Mouse (Mus musculus) cerebellum, adult 11-12 months (tissue): ENCODE measurements around the gene Atg7.

ENCODE experiments used
- DNase-seq: peaks from one replicate; pipeline ENCODE4 v3.0.0; 2022

The Atg7 gene

GRCm38 (mm10) chr6:114737181-114737580 lies 94.3 kb downstream of the Atg7 start:
- DNase-seq, result no peak

- DNase-seq, result peak; percentile 19
Measured at GRCm38 (mm10) chr6:114737931-114738759, 95.2 kb downstream of the Atg7 start.

- no peak for DNase-seq
Measured at GRCm38 (mm10) chr6:114738760-114739112, 95.8 kb downstream of the Atg7 start.

GRCm38 (mm10) chr6:114742209-114743003 lies 99.5 kb downstream of the Atg7 start:
- DNase-seq, result no peak

GRCm38 (mm10) chr6:114743126-114743525 lies 100.2 kb downstream of the Atg7 start:
- no peak for DNase-seq

- DNase-seq, result no peak
Measured at GRCm38 (mm10) chr6:114743845-114744244, 100.9 kb downstream of the Atg7 start.

- DNase-seq, result no peak
Measured at GRCm38 (mm10) chr6:114746439-114746974, 103.6 kb downstream of the Atg7 start.

- DNase-seq, result no peak
Measured at GRCm38 (mm10) chr6:114748419-114748818, 105.5 kb downstream of the Atg7 start.

- DNase-seq, result no peak
Measured at GRCm38 (mm10) chr6:114748882-114749281, 106.0 kb downstream of the Atg7 start.

- no peak for DNase-seq
Measured at GRCm38 (mm10) chr6:114758795-114759194, 115.9 kb downstream of the Atg7 start.

- no peak for DNase-seq
Measured at GRCm38 (mm10) chr6:114766314-114766713, 123.4 kb downstream of the Atg7 start.

- no peak for DNase-seq
Measured at GRCm38 (mm10) chr6:114767710-114768109, 124.8 kb downstream of the Atg7 start.

GRCm38 (mm10) chr6:114770337-114770736 lies 127.4 kb downstream of the Atg7 start:
- DNase-seq, result no peak

GRCm38 (mm10) chr6:114771502-114771901 lies 128.6 kb downstream of the Atg7 start:
- no peak for DNase-seq

GRCm38 (mm10) chr6:114775210-114775609 lies 132.3 kb downstream of the Atg7 start:
- no peak for DNase-seq

- no peak for DNase-seq
Measured at GRCm38 (mm10) chr6:114777872-114778271, 135.0 kb downstream of the Atg7 start.

- no peak for DNase-seq
Measured at GRCm38 (mm10) chr6:114778650-114779049, 135.8 kb downstream of the Atg7 start.

GRCm38 (mm10) chr6:114780583-114780982 lies 137.7 kb downstream of the Atg7 start:
- no peak for DNase-seq

- no peak for DNase-seq
Measured at GRCm38 (mm10) chr6:114781415-114782240, 138.7 kb downstream of the Atg7 start.

GRCm38 (mm10) chr6:114782486-114782885 lies 139.6 kb downstream of the Atg7 start:
- DNase-seq, result no peak

GRCm38 (mm10) chr6:114786461-114786860 lies 143.6 kb downstream of the Atg7 start:
- no peak for DNase-seq

GRCm38 (mm10) chr6:114787606-114788005 lies 144.7 kb downstream of the Atg7 start:
- DNase-seq, result no peak

- no peak for DNase-seq
Measured at GRCm38 (mm10) chr6:114788663-114789062, 145.8 kb downstream of the Atg7 start.
